Mouse (Mus musculus) heart, postnatal 0 days (tissue): ENCODE results near the gene Tle3.

Experiments
- CTCF ChIP-seq: IDR thresholded peaks from 2 replicates; pipeline ENCODE4 v1.5.1; 2016; ENCODE audit warnings: antibody characterized with exemption, control low read depth, low read depth
- EP300 ChIP-seq: IDR thresholded peaks from 2 replicates; pipeline ENCODE4 v1.6.1; 2016; ENCODE audit warnings: antibody characterized with exemption, low read depth

GRCm38 (mm10) chr9:61413665-61414456, 41.7 kb downstream of the Tle3 start:
- no peak for TF ChIP-seq CTCF
- TF ChIP-seq EP300, result no peak
